Mouse (Mus musculus): Measurements from ENCODE around the gene Gm21969.

- TF ChIP-seq POLR2A (IDR thresholded peaks at IDR 0.05; ENCODE audit: low read depth, low read length) (no peak), CTCF (IDR thresholded peaks at IDR 0.05; ENCODE audit: extremely low read depth, insufficient read length, insufficient replicate concordance, low read depth, low read length) (no peak)
Observed at GRCm38 (mm10) chr4:139689627-139690269, 86.8 kb downstream of the Gm21969 start.

All from small intestine, adult 2 months (tissue).